Mouse (Mus musculus): ENCODE data around the gene Lcn9.
"Not testable (repeated sequence)": the region's sequence is repeated elsewhere in the genome, so short reads cannot be mapped to it uniquely, and the experiment has no call there.

Lcn9 gene

DNA sequence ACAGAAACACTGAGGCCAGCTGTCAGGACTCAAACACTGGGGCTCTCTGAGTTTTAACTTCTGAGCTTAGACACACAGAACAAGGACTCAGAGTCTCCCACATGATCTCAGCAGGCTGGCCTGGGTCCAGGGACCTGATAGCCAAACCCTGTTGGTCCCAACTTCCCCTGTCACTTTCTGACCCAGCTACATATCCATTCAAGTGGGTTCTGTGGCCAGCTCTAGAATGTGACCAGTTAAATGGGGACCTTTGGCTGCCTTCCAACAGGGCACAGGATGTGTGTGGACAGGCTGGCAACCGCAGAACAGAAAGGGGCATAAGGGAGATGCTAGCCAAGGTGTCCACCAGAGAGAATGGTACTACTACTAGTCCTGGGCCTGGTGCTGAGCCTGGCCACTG lies at the start of gene Lcn9:
Lcn9 (plus strand) TSS at position 348 of the 400 bp plus-strand sequence.
- DNase-seq (ENCODE audit: low read depth, low spot score): no peak

DNA sequence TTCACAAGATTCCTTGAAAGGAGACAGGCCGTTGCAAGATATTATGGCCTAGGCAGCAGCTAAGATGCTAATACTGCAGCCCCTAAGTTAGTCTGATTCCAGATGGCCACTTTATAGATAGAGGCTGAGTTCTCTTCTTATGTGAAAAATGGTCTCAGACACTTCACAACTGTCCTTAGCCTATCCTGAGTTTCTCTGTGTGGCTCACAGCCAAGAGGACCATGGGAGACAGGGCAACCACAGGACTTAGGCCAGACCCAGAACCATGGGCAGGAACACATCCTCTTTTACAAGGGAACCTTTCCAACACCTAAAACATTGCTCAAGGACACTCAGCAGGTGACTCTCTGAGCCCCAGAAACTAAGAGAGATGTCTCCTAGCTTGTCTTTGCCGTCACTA lies 49.4 kb upstream of the Lcn9 start:
- DNase-seq (ENCODE audit: low read depth, low spot score): no peak

- DNase-seq (ENCODE audit: low read depth, low spot score): no peak
These were observed 48.3 kb upstream of the Lcn9 start for GRCm38 (mm10) chr2:25774640-25775039.

- no peak for DNase-seq (ENCODE audit: low read depth, low spot score)
These were observed 47.0 kb upstream of the Lcn9 start for GRCm38 (mm10) chr2:25775991-25776390.

DNA sequence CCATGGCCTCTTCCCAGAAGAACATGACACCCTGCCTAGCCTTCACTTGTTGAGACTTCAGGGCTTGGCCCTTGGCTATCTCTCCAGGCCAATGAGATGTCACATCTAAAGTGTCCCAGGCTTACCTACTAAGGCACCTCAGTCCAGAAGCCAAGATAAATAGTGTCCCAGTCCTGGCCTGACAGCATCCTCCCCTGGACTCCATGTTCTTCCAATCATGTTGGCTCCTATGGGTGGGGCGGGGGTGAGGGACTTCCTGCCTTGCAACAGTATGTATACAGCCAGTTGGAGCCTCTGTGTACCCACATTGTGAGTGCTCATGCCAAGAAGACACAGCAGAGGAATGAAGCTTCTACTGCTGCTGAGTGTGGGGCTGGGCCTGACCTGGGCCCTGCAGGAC lies 46.2 kb upstream of the Lcn9 start, which contains the start of gene Lcn11:
Lcn11 (plus strand) TSS at position 301 of the 400 bp plus-strand sequence.
- no peak for DNase-seq (ENCODE audit: low read depth, low spot score)

- DNase-seq (ENCODE audit: low read depth, low spot score): no peak
These were observed 43.9 kb upstream of the Lcn9 start for GRCm38 (mm10) chr2:25779076-25779475.

GRCm38 (mm10) chr2:25780921-25781320 lies 42.0 kb upstream of the Lcn9 start:
- DNase-seq (ENCODE audit: low read depth, low spot score): no peak

- no peak for DNase-seq (ENCODE audit: low read depth, low spot score)
These were observed 41.0 kb upstream of the Lcn9 start, which contains the start of gene Gm13539 for GRCm38 (mm10) chr2:25781957-25782356. Gene Gm13539 (plus strand): TSS chr2:25782257.

- DNase-seq (ENCODE audit: low read depth, low spot score): peak; percentile 3
These were observed 37.2 kb upstream of the Lcn9 start for GRCm38 (mm10) chr2:25785573-25786322.

DNA sequence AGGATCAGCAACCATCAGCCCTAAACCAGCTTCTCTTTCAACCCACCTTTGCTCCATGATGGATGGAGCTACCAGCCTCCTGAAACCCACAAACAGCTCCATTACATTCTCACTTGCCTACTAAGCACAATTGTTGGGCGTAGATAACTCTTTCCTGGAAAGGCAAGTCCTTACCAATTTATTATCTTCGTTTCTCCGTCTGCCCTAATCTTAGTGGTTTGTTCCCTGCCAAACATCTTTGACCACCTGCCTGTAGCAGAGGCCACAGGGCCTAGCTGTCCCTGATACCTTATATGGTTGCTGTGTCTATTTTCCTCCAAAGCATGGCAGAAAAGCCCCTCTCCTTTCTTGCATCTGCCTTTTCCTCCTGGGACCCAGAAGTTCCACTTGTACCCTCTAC lies 33.9 kb upstream of the Lcn9 start:
- no peak for DNase-seq (ENCODE audit: low read depth, low spot score)

GRCm38 (mm10) chr2:25797635-25798034 lies 25.3 kb upstream of the Lcn9 start:
- no peak for DNase-seq (ENCODE audit: low read depth, low spot score)

DNA sequence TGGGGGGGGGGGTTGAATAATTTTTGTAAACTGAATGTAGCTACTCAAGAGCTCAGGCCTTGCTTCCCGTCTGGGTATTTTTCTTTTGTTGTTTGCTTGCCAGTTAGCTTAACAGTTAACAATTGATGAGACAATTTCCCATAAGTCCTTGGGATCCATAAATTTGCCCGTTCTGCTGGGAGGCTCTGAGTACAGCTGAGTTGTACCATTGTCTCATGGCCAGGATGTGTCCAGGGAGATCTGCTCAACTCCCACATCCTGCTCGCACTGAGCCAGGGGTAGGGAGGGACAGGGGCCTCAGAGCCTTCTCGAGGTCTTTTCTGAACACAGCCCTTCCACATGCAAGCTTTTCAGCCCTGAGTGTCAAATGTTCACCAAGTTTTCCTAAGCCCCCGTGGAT lies 24.9 kb upstream of the Lcn9 start:
- DNase-seq (ENCODE audit: low read depth, low spot score): no peak

DNA sequence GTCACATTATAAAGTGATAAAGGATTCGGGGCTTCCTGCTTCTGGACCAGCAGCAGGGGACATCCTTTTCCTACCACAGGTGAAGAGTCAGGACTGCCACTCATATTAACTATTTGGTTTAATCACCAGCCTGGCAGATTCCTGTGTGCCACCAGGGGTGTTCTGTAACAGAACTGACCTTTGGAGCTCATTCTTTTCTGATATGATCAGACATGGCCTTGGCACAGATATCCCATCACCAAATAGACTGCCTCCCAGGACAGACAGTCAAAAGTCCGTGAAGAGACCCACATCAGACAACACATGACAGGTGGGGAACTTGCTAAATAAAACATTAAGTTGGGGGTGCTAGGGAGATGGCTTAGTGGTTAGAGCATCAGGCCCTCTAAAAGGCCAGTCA lies 11.2 kb upstream of the Lcn9 start:
- DNase-seq (ENCODE audit: low read depth, low spot score): no peak

GRCm38 (mm10) chr2:25813364-25813763 lies 9.6 kb upstream of the Lcn9 start:
- no peak for DNase-seq (ENCODE audit: low read depth, low spot score)

GRCm38 (mm10) chr2:25815748-25816147 lies 7.2 kb upstream of the Lcn9 start, which contains the start of gene Glt6d1:
Gene Glt6d1 (minus strand): TSS chr2:25815848.
- DNase-seq (ENCODE audit: low read depth, low spot score): not testable (repeated sequence)

- no peak for DNase-seq (ENCODE audit: low read depth, low spot score)
These were observed 1.8 kb downstream of the Lcn9 start for GRCm38 (mm10) chr2:25824751-25825150.

GRCm38 (mm10) chr2:25828344-25828947 lies 5.5 kb downstream of the Lcn9 start:
- no peak for DNase-seq (ENCODE audit: low read depth, low spot score)

GRCm38 (mm10) chr2:25830786-25831185 lies 7.8 kb downstream of the Lcn9 start:
- no peak for DNase-seq (ENCODE audit: low read depth, low spot score)

- DNase-seq (ENCODE audit: low read depth, low spot score): peak; percentile 80
These were observed 13.3 kb downstream of the Lcn9 start for GRCm38 (mm10) chr2:25836291-25836690.

DNA sequence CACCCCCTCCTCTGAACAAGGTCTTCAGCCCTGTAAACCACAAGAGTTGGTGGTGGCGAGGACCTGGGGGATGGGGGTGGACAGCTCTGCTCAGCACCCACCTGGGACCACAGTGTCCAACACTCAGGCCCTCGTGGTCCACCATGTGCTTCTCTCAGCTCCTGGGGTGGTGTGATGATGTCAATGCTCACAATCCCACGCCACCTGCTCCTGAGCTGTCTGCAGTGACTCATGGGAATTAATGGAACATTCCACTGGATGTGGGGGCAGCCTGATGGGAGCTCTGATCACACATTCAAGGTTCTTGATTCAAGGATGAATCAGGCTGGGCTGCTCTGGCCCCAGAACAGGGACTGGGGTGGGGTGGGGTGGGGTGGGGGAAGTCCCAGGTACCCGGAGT lies 19.2 kb downstream of the Lcn9 start:
- no peak for DNase-seq (ENCODE audit: low read depth, low spot score)

DNA sequence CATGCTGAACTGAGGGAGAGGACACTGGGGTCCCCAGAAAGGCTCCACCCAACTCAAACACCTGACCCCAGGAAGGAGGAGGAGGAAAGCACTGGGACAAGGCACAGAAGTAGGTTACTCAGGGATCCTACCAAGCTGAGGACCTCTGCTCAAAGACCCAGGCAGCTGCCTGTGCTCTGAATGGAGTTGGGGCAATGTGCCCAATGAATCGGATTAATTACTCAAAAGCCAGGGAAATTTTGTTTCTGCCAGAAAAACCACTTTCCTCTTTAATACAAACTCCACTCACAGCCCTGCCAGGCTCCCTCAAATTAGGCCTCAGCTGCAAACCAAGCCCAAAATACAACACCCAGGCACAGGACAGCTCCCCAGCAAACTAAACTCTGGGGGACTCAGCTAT lies 19.8 kb downstream of the Lcn9 start:
- no peak for DNase-seq (ENCODE audit: low read depth, low spot score)

DNA sequence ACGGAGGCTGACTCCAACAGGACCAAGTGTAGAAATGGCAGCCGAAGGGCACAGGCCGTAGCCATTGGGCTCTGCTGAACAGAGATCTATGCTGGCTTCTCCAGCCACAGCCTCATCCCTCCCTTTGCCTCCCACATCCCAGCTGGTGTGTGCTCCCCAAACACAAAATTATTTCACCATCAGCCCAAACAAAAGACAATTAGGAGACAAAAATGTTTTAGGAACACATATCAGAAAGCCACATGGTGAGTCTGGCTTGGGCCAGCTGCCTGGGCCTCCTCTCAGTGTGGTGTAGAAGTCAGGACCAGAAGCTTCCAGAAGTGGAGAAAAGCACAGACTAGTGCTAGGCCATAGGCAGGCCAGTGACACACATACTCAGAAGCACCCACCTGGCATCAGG lies 21.1 kb downstream of the Lcn9 start:
- DNase-seq (ENCODE audit: low read depth, low spot score): no peak

DNA sequence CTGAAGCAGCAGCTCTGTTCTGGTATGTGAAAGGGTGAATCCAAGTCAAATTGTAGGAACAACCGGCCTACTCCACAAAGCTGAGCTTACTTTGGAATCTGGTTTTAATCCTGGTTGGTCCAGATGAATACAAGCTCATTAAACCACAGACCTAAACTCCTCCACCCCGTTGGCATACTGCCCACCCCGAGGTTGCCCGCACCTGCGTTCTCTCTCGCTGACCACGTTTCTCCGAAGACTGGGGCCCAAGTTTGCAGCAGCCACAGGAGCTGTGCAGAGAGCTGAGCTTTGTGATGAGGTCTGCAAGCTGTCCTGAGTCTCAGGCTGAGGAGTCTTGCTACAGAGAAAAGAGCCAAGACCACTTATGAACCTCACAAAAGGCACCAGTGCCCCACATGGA lies 23.6 kb downstream of the Lcn9 start:
- DNase-seq (ENCODE audit: low read depth, low spot score): no peak

Measured in forelimb bud, embryonic 11.5 days (tissue).